Mouse (Mus musculus): ENCODE results near the gene Btbd9. TPM values are rescaled to one million over a fixed set of nuclear protein-coding genes. Genes with fewer than 3 reads are reported as not detected.

Btbd9 gene
- polyA plus RNA-seq, 1 experiment = 25.6 TPM

- WGBS = 37% methylated on average over 20 of the region's 20 CpGs
- peaks cover 18% of the 10 kb centered on the region for H3K4me1 ChIP-seq (ENCODE audit: control insufficient read depth, insufficient read depth, low read length)
- H3K4me3 ChIP-seq (ENCODE audit: insufficient read depth, low read depth, low read length) = no peak overlapping the region
- TF ChIP-seq POLR2A (IDR thresholded peaks at IDR 0.05; ENCODE audit: low read depth, low read length) (no peak), CTCF (conservative IDR thresholded peaks at IDR 0.05; ENCODE audit: insufficient read depth, insufficient read length, low read depth, low read length) (no peak)
- H3K27ac ChIP-seq (ENCODE audit: insufficient read depth, low read depth, low read length) = no peak overlapping the region
- DNase-seq = no peak
- no peaks in the 10 kb centered on the region for H3K36me3 ChIP-seq (ENCODE audit: control insufficient read depth, insufficient read depth, low read length)
- no peaks in the 10 kb centered on the region for H3K27me3 ChIP-seq (replicated peaks; ENCODE audit: control insufficient read depth, insufficient read depth, low read length)
Observed at GRCm38 (mm10) chr17:30188031-30188981, 388.0 kb downstream of the Btbd9 start.

- TF ChIP-seq POLR2A (IDR thresholded peaks at IDR 0.05; ENCODE audit: low read depth, low read length) (no peak), CTCF (conservative IDR thresholded peaks at IDR 0.05; ENCODE audit: insufficient read depth, insufficient read length, low read depth, low read length) (no peak)
- Histone ChIP-seq H3K27ac (ENCODE audit: insufficient read depth, low read depth, low read length) (no peak overlapping the region), H3K36me3 (ENCODE audit: control insufficient read depth, insufficient read depth, low read length) (no peaks in the 10 kb centered on the region), H3K27me3 (replicated peaks; ENCODE audit: control insufficient read depth, insufficient read depth, low read length) (no peaks in the 10 kb centered on the region), H3K4me1 (ENCODE audit: control insufficient read depth, insufficient read depth, low read length) (peaks cover 18% of the 10 kb centered on the region), H3K4me3 (ENCODE audit: insufficient read depth, low read depth, low read length) (no peak overlapping the region)
- no peak for DNase-seq
- WGBS = 71% methylated on average over 5 of the region's 5 CpGs
Observed at GRCm38 (mm10) chr17:30187581-30187980, 388.7 kb downstream of the Btbd9 start.

- no peak overlapping the region for H3K4me3 ChIP-seq (ENCODE audit: insufficient read depth, low read depth, low read length)
- TF ChIP-seq CTCF (conservative IDR thresholded peaks at IDR 0.05; ENCODE audit: insufficient read depth, insufficient read length, low read depth, low read length) (no peak), POLR2A (IDR thresholded peaks at IDR 0.05; ENCODE audit: low read depth, low read length) (no peak)
- H3K27me3 ChIP-seq (replicated peaks; ENCODE audit: control insufficient read depth, insufficient read depth, low read length) = no peaks in the 10 kb centered on the region
- no peak overlapping the region for H3K27ac ChIP-seq (ENCODE audit: insufficient read depth, low read depth, low read length)
- 83% methylated on average over 6 of the region's 6 CpGs for WGBS
- no peaks in the 10 kb centered on the region for H3K36me3 ChIP-seq (ENCODE audit: control insufficient read depth, insufficient read depth, low read length)
- no peak for DNase-seq
- peaks cover 18% of the 10 kb centered on the region for H3K4me1 ChIP-seq (ENCODE audit: control insufficient read depth, insufficient read depth, low read length)
Observed at GRCm38 (mm10) chr17:30187154-30187553, 389.1 kb downstream of the Btbd9 start.

GRCm38 (mm10) chr17:30183561-30183960 lies 392.7 kb downstream of the Btbd9 start:
- H3K36me3 ChIP-seq (ENCODE audit: control insufficient read depth, insufficient read depth, low read length) = no peaks in the 10 kb centered on the region
- no peak overlapping the region for H3K27ac ChIP-seq (ENCODE audit: insufficient read depth, low read depth, low read length)
- no peaks in the 10 kb centered on the region for H3K27me3 ChIP-seq (replicated peaks; ENCODE audit: control insufficient read depth, insufficient read depth, low read length)
- no peak for TF ChIP-seq POLR2A (IDR thresholded peaks at IDR 0.05; ENCODE audit: low read depth, low read length)
- no peak for TF ChIP-seq CTCF (conservative IDR thresholded peaks at IDR 0.05; ENCODE audit: insufficient read depth, insufficient read length, low read depth, low read length)
- DNase-seq = no peak
- 93% methylated on average over 6 of the region's 6 CpGs for WGBS
- H3K4me1 ChIP-seq (ENCODE audit: control insufficient read depth, insufficient read depth, low read length) = peaks cover 7% of the 10 kb centered on the region; the same call in 1 of the 2 replicates
- no peak overlapping the region for H3K4me3 ChIP-seq (ENCODE audit: insufficient read depth, low read depth, low read length)

- TF ChIP-seq CTCF (conservative IDR thresholded peaks at IDR 0.05; ENCODE audit: insufficient read depth, insufficient read length, low read depth, low read length) (no peak), POLR2A (IDR thresholded peaks at IDR 0.05; ENCODE audit: low read depth, low read length) (no peak)
- 63% methylated on average over 2 of the region's 2 CpGs for WGBS
- H3K4me3 ChIP-seq (ENCODE audit: insufficient read depth, low read depth, low read length) = no peak overlapping the region
- no peak for DNase-seq
- peaks cover 11% of the 10 kb centered on the region; the same call in 1 of the 2 replicates for H3K4me1 ChIP-seq (ENCODE audit: control insufficient read depth, insufficient read depth, low read length)
- H3K27ac ChIP-seq (ENCODE audit: insufficient read depth, low read depth, low read length) = no peak overlapping the region
- H3K36me3 ChIP-seq (ENCODE audit: control insufficient read depth, insufficient read depth, low read length) = no peaks in the 10 kb centered on the region
- no peaks in the 10 kb centered on the region for H3K27me3 ChIP-seq (replicated peaks; ENCODE audit: control insufficient read depth, insufficient read depth, low read length)
Observed at GRCm38 (mm10) chr17:30182063-30182462, 394.2 kb downstream of the Btbd9 start.

- TF ChIP-seq CTCF (conservative IDR thresholded peaks at IDR 0.05; ENCODE audit: insufficient read depth, insufficient read length, low read depth, low read length) = no peak
- no peak for TF ChIP-seq POLR2A (IDR thresholded peaks at IDR 0.05; ENCODE audit: low read depth, low read length)
- H3K4me1 ChIP-seq (ENCODE audit: control insufficient read depth, insufficient read depth, low read length) = peaks cover 10% of the 10 kb centered on the region; the same call in 1 of the 2 replicates
Observed at GRCm38 (mm10) chr17:30181554-30181953, 394.7 kb downstream of the Btbd9 start.

GRCm38 (mm10) chr17:30180197-30180596 lies 396.1 kb downstream of the Btbd9 start:
- peaks cover 8% of the 10 kb centered on the region; the same call in 1 of the 2 replicates for H3K4me1 ChIP-seq (ENCODE audit: control insufficient read depth, insufficient read depth, low read length)
- WGBS = 79% methylated on average over 6 of the region's 6 CpGs
- TF ChIP-seq CTCF (conservative IDR thresholded peaks at IDR 0.05; ENCODE audit: insufficient read depth, insufficient read length, low read depth, low read length) (no peak), POLR2A (IDR thresholded peaks at IDR 0.05; ENCODE audit: low read depth, low read length) (no peak)
- no peaks in the 10 kb centered on the region for H3K27me3 ChIP-seq (replicated peaks; ENCODE audit: control insufficient read depth, insufficient read depth, low read length)
- no peak overlapping the region for H3K27ac ChIP-seq (ENCODE audit: insufficient read depth, low read depth, low read length)
- no peaks in the 10 kb centered on the region for H3K36me3 ChIP-seq (ENCODE audit: control insufficient read depth, insufficient read depth, low read length)
- no peak for DNase-seq
- no peak overlapping the region for H3K4me3 ChIP-seq (ENCODE audit: insufficient read depth, low read depth, low read length)

More at GRCm38 (mm10) chr17:30181554-30181953, 394.7 kb downstream of the Btbd9 start:
- H3K27ac ChIP-seq (ENCODE audit: insufficient read depth, low read depth, low read length) = no peak overlapping the region
- DNase-seq = no peak
- H3K27me3 ChIP-seq (replicated peaks; ENCODE audit: control insufficient read depth, insufficient read depth, low read length) = no peaks in the 10 kb centered on the region
- H3K4me3 ChIP-seq (ENCODE audit: insufficient read depth, low read depth, low read length) = no peak overlapping the region
- 84% methylated on average over 4 of the region's 4 CpGs for WGBS
- H3K36me3 ChIP-seq (ENCODE audit: control insufficient read depth, insufficient read depth, low read length) = no peaks in the 10 kb centered on the region
